Mouse (Mus musculus) thymus, adult 2 months (tissue): ENCODE data around the gene Ganab.

Experiments
- CTCF ChIP-seq: fragments of 200-500 bp; IDR thresholded peaks from 2 replicates; pipeline ENCODE4 v1.5.1; 2012; ENCODE audit warnings: mild to moderate bottlenecking, control low read depth, low read length, moderate library complexity, borderline replicate concordance; ENCODE audit not compliant: control insufficient read depth, poor library complexity, insufficient read depth; ENCODE audit errors: extremely low read depth
- POLR2A ChIP-seq: fragments of 200-500 bp; IDR thresholded peaks from 2 replicates; pipeline ENCODE4 v1.6.1; 2012; ENCODE audit warnings: mild to moderate bottlenecking, low read length, control low read depth, moderate library complexity; ENCODE audit not compliant: control insufficient read depth, poor library complexity, insufficient read depth; ENCODE audit errors: extremely low read depth

- TF ChIP-seq POLR2A = no peak
- TF ChIP-seq CTCF = no peak
Measured at GRCm38 (mm10) chr19:8903412-8903811, 5.5 kb downstream of the Ganab start.
